25 mouse cellular contexts compared by ENCODE assay signal in the genomic region with DNA sequence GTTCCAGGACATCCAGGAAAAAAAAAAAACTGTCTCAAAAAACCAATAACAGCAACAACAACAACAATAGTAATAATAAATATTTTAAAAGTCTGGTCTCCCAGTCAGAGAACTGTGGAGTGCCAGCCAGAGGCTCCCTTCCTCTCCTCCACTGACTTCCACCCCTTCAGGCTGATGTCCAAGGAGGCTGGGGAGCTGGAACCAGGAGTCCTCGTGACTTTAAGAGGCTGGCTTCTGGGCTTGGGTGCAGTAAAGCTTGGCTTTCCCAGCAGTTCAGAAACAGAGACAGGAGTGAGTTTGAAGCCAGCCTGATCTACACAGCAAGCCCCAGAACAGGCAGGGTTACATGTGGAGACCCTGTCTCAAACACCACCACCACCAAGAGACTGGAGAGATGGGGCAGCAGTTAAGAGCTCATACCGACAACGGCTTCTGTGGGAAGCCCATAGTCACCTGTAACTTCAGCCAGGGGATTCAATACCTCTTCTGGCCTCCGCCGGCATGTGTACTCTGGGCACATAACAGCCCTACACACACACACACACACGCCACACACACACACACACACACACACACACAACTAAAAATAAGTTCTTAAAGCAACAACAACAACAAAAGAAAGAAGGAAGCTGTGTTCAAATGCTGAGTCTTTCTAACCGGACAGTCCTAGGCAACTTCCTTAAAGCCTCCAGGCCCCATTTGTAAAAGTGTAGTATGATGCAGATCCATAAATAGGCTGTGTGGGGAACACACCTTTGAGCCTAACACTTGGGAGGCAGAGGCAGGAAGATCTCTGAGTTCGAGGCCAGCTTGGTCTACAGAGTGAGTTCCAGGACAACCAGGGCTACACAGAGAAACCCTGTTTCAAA. TPM values are rescaled to one million over a fixed set of nuclear protein-coding genes. Genes with fewer than 3 reads are reported as not detected.
DNase-seq lines count a peak whose midpoint lies in the region; ATAC-seq and TF ChIP-seq lines count a peak whose summit lies in the region.
"Had no signal": no experiment of that assay in that cellular context is flagged by ENCODE, and none has a peak within 500 bp of the region (broad histone marks: within the 10 kb centered on the region; RNA-seq: fewer than 3 reads in every experiment).

No protein-coding gene starts in this region.

- no peak for TF ChIP-seq POLR2A in heart, adult 2 months (IDR thresholded peaks at IDR 0.05; ENCODE audit: insufficient read depth, low read depth, low read length)
- no peak for TF ChIP-seq POLR2A in bone marrow macrophage, adult 2 months (IDR thresholded peaks at IDR 0.05; ENCODE audit: borderline replicate concordance, low read depth, low read length)

- no peak for TF ChIP-seq EP300 in heart, adult 2 months (IDR thresholded peaks at IDR 0.05; ENCODE audit: insufficient read depth, low read depth, low read length)

- peaks cover 5% of the 10 kb centered on the region for H3K4me1 ChIP-seq in heart, adult 2 months (ENCODE audit: control insufficient read depth, insufficient read depth, low read length)
- peaks cover 29% of the 10 kb centered on the region for H3K4me1 ChIP-seq in heart, embryonic 10.5 days
- peaks cover 57% of the 10 kb centered on the region for H3K4me1 ChIP-seq in bone marrow macrophage, adult 2 months (ENCODE audit: control insufficient read depth, insufficient read depth, low read length)
- H3K4me1 ChIP-seq in intestine, embryonic 15.5 days (replicated peaks): peaks cover 6% of the 10 kb centered on the region
- peaks cover 7% of the 10 kb centered on the region; the same call in 1 of the 2 replicates for H3K4me1 ChIP-seq in hindbrain, postnatal 0 days (ENCODE audit: insufficient read depth, low read length)

- TF ChIP-seq CTCF in heart, adult 2 months (IDR thresholded peaks at IDR 0.05): no peak
- TF ChIP-seq CTCF in bone marrow macrophage, adult 2 months (IDR thresholded peaks at IDR 0.05; ENCODE audit: low read depth, low read length): no peak
- TF ChIP-seq CTCF in hindbrain, postnatal 0 days (IDR thresholded peaks at IDR 0.05; ENCODE audit: low read depth): no peak

- DNase-seq in heart, adult 2 months: no peak
- DNase-seq in heart, embryonic 10.5 days (ENCODE audit: low spot score): no peak
- peak; percentile 57 for DNase-seq in NIH3T3 (ENCODE audit: low read depth)
- DNase-seq in hindbrain, postnatal 0 days (ENCODE audit: low spot score): no peak
- DNase-seq: adrenal gland, postnatal 25 days; cerebellum, adult 2 months; kidney, adult 2 months; kidney, postnatal 10 days; lung, embryonic 14.5 days had no signal

- H3K9me3 ChIP-seq in heart, embryonic 10.5 days: no peaks in the 10 kb centered on the region
- no peaks in the 10 kb centered on the region for H3K9me3 ChIP-seq in intestine, embryonic 15.5 days
- no peaks in the 10 kb centered on the region for H3K9me3 ChIP-seq in hindbrain, postnatal 0 days (ENCODE audit: low read length)
- H3K9me3 ChIP-seq: heart, embryonic 15.5 days; hindbrain, embryonic 10.5 days; liver, embryonic 12.5 days; midbrain, embryonic 13.5 days had no signal

- intact Hi-C loops in heart, adult 2 months (cut with DNase I): no loop called here

- peak; percentile 37 for ATAC-seq in neutrophil, adult 5-6 weeks (ENCODE audit: extremely low read depth, insufficient number of reproducible peaks, low FRiP score, poor library complexity, severe bottlenecking)
- no peak for ATAC-seq in intestine, embryonic 15.5 days
- no peak for ATAC-seq in hindbrain, postnatal 0 days
- ATAC-seq: activated CD4-positive, CD25-positive, alpha-beta regulatory T cell, adult 4 months; liver, embryonic 12.5 days; midbrain, embryonic 13.5 days; Patski had no signal

- 0 out of 2 replicates have a peak overlapping the region, but pooled peaks have one; percentile 10 for H3K9ac ChIP-seq in heart, adult 2 months (ENCODE audit: low read depth, low read length)
- H3K9ac ChIP-seq in intestine, embryonic 15.5 days: no peak overlapping the region
- no peak overlapping the region for H3K9ac ChIP-seq in hindbrain, postnatal 0 days (replicated peaks; ENCODE audit: low read length)
- H3K9ac ChIP-seq: heart, embryonic 15.5 days; liver, embryonic 12.5 days; lung, embryonic 14.5 days; midbrain, embryonic 13.5 days had no signal

- 50% methylated on average over 8 of the region's 8 CpGs for WGBS in heart, adult 2 months
- 73% methylated on average over 8 of the region's 8 CpGs for WGBS in heart, embryonic 10.5 days
- 79% methylated on average over 8 of the region's 8 CpGs for WGBS in intestine, embryonic 15.5 days
- WGBS in hindbrain, postnatal 0 days: 75% methylated on average over 8 of the region's 8 CpGs

- no peak overlapping the region for H3K4me2 ChIP-seq in intestine, embryonic 15.5 days (replicated peaks)
- no peak overlapping the region for H3K4me2 ChIP-seq in hindbrain, postnatal 0 days (ENCODE audit: low read depth, low read length)
- H3K4me2 ChIP-seq: heart, embryonic 15.5 days; liver, embryonic 12.5 days; lung, embryonic 14.5 days; midbrain, embryonic 13.5 days had no signal

- H3K36me3 ChIP-seq in heart, adult 2 months (ENCODE audit: control insufficient read depth, insufficient read depth, low read length): no peaks in the 10 kb centered on the region
- no peaks in the 10 kb centered on the region for H3K36me3 ChIP-seq in heart, embryonic 10.5 days
- H3K36me3 ChIP-seq in intestine, embryonic 15.5 days: no peaks in the 10 kb centered on the region
- no peaks in the 10 kb centered on the region for H3K36me3 ChIP-seq in hindbrain, postnatal 0 days (ENCODE audit: insufficient read depth, low read length)
- H3K36me3 ChIP-seq: heart, embryonic 15.5 days; hindbrain, embryonic 10.5 days; liver, embryonic 12.5 days; midbrain, embryonic 13.5 days had no signal

- H3K27ac ChIP-seq in heart, adult 2 months: no peak overlapping the region
- no peak overlapping the region for H3K27ac ChIP-seq in heart, embryonic 10.5 days
- peak overlapping the region; percentile 94 for H3K27ac ChIP-seq in bone marrow macrophage, adult 2 months (ENCODE audit: insufficient read depth, low read depth, low read length)
- no peak overlapping the region for H3K27ac ChIP-seq in intestine, embryonic 15.5 days
- H3K27ac ChIP-seq in hindbrain, postnatal 0 days: no peak overlapping the region
- H3K27ac ChIP-seq: heart, embryonic 15.5 days; hindbrain, embryonic 10.5 days; liver, embryonic 12.5 days; midbrain, embryonic 13.5 days had no signal

- H3K4me3 ChIP-seq in heart, adult 2 months: no peak overlapping the region
- no peak overlapping the region for H3K4me3 ChIP-seq in heart, embryonic 10.5 days
- no peak overlapping the region for H3K4me3 ChIP-seq in bone marrow macrophage, adult 2 months (ENCODE audit: insufficient read depth, low read length)
- no peak overlapping the region for H3K4me3 ChIP-seq in intestine, embryonic 15.5 days (replicated peaks)
- no peak overlapping the region for H3K4me3 ChIP-seq in hindbrain, postnatal 0 days (ENCODE audit: low read length)
- H3K4me3 ChIP-seq: heart, embryonic 15.5 days; hindbrain, embryonic 10.5 days; liver, embryonic 12.5 days; midbrain, embryonic 13.5 days; myocyte had no signal

- H3K27me3 ChIP-seq in heart, adult 2 months (ENCODE audit: control insufficient read depth, insufficient read depth, low read length): no peaks in the 10 kb centered on the region
- H3K27me3 ChIP-seq in heart, embryonic 10.5 days (ENCODE audit: insufficient read depth, poor library complexity, severe bottlenecking): peaks cover 13% of the 10 kb centered on the region
- no peaks in the 10 kb centered on the region for H3K27me3 ChIP-seq in intestine, embryonic 15.5 days (replicated peaks)
- no peaks in the 10 kb centered on the region for H3K27me3 ChIP-seq in hindbrain, postnatal 0 days (ENCODE audit: insufficient read depth, low read length)
- H3K27me3 ChIP-seq: heart, embryonic 15.5 days; midbrain, embryonic 13.5 days; Patski had no signal

- no peaks in the 10 kb centered on the region for H3K79me2 ChIP-seq in heart, adult 2 months (replicated peaks; ENCODE audit: control insufficient read depth, insufficient read depth, low read length)

RNA-seq across cellular contexts. Expression of a gene that starts 9.3 kb away (rescaled TPM):
- total RNA-seq in heart, adult 2 months (2021): 10 to 100 TPM; 46.5 to 48.3 TPM
- 62.6 and 63.6 TPM in 2 replicates for polyA plus RNA-seq in heart, adult 2 months (2012; rRNA removed)
- polyA plus RNA-seq in heart, embryonic 10.5 days (2016; fragmentation: Nextera tagmentation; extraction: Ambion mirVana): 87.9 and 102 TPM in 2 replicates
- 60.7 and 61.8 TPM in 2 replicates for polyA plus RNA-seq in bone marrow macrophage, adult 2 months (2012; ENCODE audit: insufficient read depth, insufficient read length, missing spikeins)
- 83.1 and 92.8 TPM in 2 replicates for total RNA-seq in neutrophil, adult 5-6 weeks (2017)
- polyA plus RNA-seq in intestine, embryonic 15.5 days (2015; fragmentation: Nextera tagmentation; extraction: Ambion mirVana): 59.1 and 61.8 TPM in 2 replicates
- total RNA-seq in hindbrain, postnatal 0 days (2014; rRNA removed): 323 and 374 TPM in 2 replicates
- polyA plus RNA-seq in hindbrain, postnatal 0 days (2015; fragmentation: Nextera tagmentation; extraction: Ambion mirVana): 158 and 178 TPM in 2 replicates

RNA-seq across cellular contexts. Expression of a gene that starts 42.7 kb away (rescaled TPM):
- 10 to 100 TPM; 38.7 to 42.9 TPM for total RNA-seq in heart, adult 2 months (2021)
- 83.1 and 84.2 TPM in 2 replicates for polyA plus RNA-seq in heart, adult 2 months (2012; rRNA removed)
- polyA plus RNA-seq in heart, embryonic 10.5 days (2016; fragmentation: Nextera tagmentation; extraction: Ambion mirVana): 67.7 and 76.3 TPM in 2 replicates
- 48.1 and 51.2 TPM in 2 replicates for polyA plus RNA-seq in bone marrow macrophage, adult 2 months (2012; ENCODE audit: insufficient read depth, insufficient read length, missing spikeins)
- total RNA-seq in neutrophil, adult 5-6 weeks (2017): 22.8 and 29.3 TPM in 2 replicates
- 49.4 and 51.0 TPM in 2 replicates for polyA plus RNA-seq in intestine, embryonic 15.5 days (2015; fragmentation: Nextera tagmentation; extraction: Ambion mirVana)
- total RNA-seq in hindbrain, postnatal 0 days (2014; rRNA removed): 72.4 and 113 TPM in 2 replicates
- polyA plus RNA-seq in hindbrain, postnatal 0 days (2015; fragmentation: Nextera tagmentation; extraction: Ambion mirVana): 26.6 and 31.6 TPM in 2 replicates

RNA-seq across cellular contexts. Expression of a gene that starts 59.0 kb away (rescaled TPM):
- total RNA-seq in heart, adult 2 months (2021): 1 to 10 TPM in 1 of 2 experiments, under 1 TPM in 1; 0.50 to 1.1 TPM
- 0.06 and 0.21 TPM in 2 replicates for polyA plus RNA-seq in heart, adult 2 months (2012; rRNA removed)
- polyA plus RNA-seq in heart, embryonic 10.5 days (2016; fragmentation: Nextera tagmentation; extraction: Ambion mirVana): 0.06 TPM in 1 of 2 replicates, not detected in the other
- not detected in 2 replicates for polyA plus RNA-seq in bone marrow macrophage, adult 2 months (2012; ENCODE audit: insufficient read depth, insufficient read length, missing spikeins)
- not detected in 2 replicates for total RNA-seq in neutrophil, adult 5-6 weeks (2017)
- polyA plus RNA-seq in intestine, embryonic 15.5 days (2015; fragmentation: Nextera tagmentation; extraction: Ambion mirVana): not detected in 2 replicates
- 0.50 and 0.94 TPM in 2 replicates for total RNA-seq in hindbrain, postnatal 0 days (2014; rRNA removed)
- not detected in 2 replicates for polyA plus RNA-seq in hindbrain, postnatal 0 days (2015; fragmentation: Nextera tagmentation; extraction: Ambion mirVana)
- total RNA-seq: megakaryocyte progenitor cell, adult 5-6 weeks had no signal
- polyA plus RNA-seq: activated CD4-positive, CD25-positive, alpha-beta regulatory T cell, adult 4 months; forebrain, embryonic 11.5 days; gonadal fat pad, adult 2 months; hindbrain, embryonic 10.5 days; liver, embryonic 12.5 days; lung, embryonic 14.5 days; midbrain, embryonic 13.5 days; neural tube, embryonic 14.5 days; stomach, embryonic 16.5 days; thymus, postnatal 0 days had no signal
